Mouse (Mus musculus) lung, adult 2 months (tissue): ENCODE measurements at regions not wholly inside any gene's neighbourhood (a gene's known extent, or its start where the extent isn't known, plus 50 kb on each side); places are given as distances from the start of the nearest gene placed in this dataset.

ENCODE experiments used
- CTCF ChIP-seq: fragments of 200-500 bp; IDR thresholded peaks from 2 replicates; pipeline ENCODE4 v1.5.1; 2011; ENCODE audit warnings: mild to moderate bottlenecking, low read length, control low read depth; ENCODE audit not compliant: insufficient read depth
- POLR2A ChIP-seq: fragments of 200-500 bp; IDR thresholded peaks from 2 replicates; pipeline ENCODE4 v1.6.1; 2011; ENCODE audit warnings: low read depth, mild to moderate bottlenecking, control low read depth, low read length, borderline replicate concordance; ENCODE audit errors: extremely low read depth

GRCm38 (mm10) chr1:187531349-187531922 is 77.2 kb upstream of the Esrrg start:
- TF ChIP-seq CTCF (no peak), POLR2A (no peak)
